Mouse (Mus musculus) brain, adult 2 months (tissue): ENCODE data around the gene Farp2.
"Not testable (repeated sequence)": the region's sequence is repeated elsewhere in the genome, so short reads cannot be mapped to it uniquely, and the experiment has no call there.

ENCODE experiments used
- DNase-seq: peaks from one replicate; pipeline ENCODE4 v3.0.0; 2011; ENCODE audit warnings: low read depth, low spot score

Gene Farp2

GRCm38 (mm10) chr1:93511585-93512350, at the start of gene Farp2:
TSS of gene Farp2 (plus strand) at chr1:93512079.
- peak; percentile 96 for DNase-seq

- no peak for DNase-seq
These were observed 46.8 kb upstream of the Farp2 start for GRCm38 (mm10) chr1:93465066-93465465.

DNA sequence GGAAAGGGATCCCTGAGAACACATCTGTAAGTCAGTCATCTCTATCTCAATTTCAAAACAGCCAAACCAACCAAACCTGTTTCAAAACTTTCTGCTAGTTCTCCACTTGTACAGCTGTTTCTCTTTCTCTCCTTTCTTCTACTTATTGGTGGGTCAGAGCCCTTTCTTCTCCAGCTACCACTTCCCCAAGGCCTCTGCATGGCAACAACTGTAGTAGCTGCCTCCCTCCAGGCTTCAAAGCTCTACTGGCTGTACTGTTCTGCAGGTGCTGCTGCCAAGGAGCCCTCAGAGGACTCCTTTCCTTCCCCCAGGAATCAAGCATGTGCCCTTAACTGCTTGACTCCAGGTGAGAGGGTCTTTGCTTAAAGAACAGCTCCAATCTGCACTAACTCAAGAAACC, 46.1 kb upstream of the Farp2 start:
- DNase-seq, result no peak

- no peak for DNase-seq
These were observed 43.3 kb upstream of the Farp2 start for GRCm38 (mm10) chr1:93468626-93469025.

- DNase-seq, result no peak
These were observed 36.2 kb upstream of the Farp2 start for GRCm38 (mm10) chr1:93475694-93476093.

- peak; percentile 99 for DNase-seq
These were observed 33.9 kb upstream of the Farp2 start for GRCm38 (mm10) chr1:93477758-93478585.

DNA sequence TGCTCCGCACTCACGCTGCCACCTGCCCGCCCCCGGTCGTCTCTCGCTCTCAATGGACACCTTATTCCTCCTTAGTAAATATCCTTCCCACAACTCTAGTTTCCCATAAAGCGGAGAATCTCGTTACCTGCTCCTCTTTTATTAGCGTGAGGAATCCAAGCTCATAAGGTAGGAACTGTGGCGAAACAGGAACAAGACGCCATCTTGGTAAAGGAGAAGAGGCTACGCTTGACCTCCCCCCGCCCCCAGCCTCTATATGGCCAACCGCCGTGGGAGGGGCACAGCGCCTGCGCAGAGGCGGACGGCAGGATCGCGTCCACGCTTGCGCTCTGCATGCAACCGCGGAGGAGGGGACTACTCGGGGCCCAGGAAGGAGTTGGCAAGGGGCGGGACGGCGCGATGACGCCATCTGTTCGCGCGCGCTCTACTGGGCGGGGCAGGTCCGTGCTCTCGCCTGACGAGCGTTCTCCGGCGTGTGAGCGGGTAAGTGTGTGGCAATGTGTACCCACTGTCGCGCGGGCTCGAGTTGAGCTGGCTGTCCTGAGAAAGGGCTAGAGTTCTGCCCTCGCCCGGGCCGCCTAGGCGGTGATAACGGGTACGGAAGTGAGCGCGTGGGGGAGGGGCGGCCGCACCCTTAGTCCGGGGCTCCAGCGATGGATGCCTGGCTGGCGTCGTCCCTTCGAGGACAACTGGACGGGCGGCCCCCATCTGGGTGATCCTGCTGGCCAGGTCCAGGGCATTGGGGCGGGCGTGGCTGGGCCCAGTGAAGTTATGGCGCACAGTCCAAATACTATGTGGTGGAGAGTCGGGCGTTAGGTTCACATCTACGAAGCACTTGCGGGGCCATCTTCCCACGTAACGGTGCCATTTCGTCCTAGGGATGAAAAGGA, 33.0 kb upstream of the Farp2 start, which contains the start of gene Hdlbp:
Gene Hdlbp, minus strand, starts transcription at position 230 of the 890 bp plus-strand sequence.
- DNase-seq, result peak; percentile 100

DNA sequence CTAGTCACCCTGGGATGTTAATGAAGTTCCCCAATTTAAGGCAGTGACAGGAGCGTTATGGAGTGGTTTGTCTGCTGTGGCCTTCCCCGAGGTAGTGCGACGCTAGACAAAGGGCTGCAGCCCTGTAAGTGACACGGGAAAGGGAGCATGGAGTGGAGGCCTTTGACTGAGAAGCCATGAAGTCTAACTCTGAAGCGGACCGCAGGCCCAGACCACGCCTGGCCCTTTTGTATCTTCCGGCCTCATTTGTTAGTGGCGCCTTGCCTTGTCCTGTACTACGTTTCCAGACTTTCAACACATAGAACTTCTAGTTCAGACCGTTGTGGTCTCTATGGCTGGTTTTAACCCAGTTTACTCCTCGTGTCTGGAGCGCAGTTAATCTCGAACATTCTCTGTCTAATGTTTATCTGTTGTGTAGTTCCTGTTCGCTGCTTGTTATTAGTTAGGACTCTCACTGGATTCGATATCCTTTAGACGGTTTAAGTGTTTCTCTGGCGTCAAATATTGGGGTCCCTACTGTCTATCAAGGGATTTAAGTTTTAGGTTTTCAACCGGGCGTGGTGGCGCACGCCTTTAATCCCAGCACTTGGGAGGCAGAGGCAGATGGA, 32.3 kb upstream of the Farp2 start:
- DNase-seq, result peak; percentile 26

DNA sequence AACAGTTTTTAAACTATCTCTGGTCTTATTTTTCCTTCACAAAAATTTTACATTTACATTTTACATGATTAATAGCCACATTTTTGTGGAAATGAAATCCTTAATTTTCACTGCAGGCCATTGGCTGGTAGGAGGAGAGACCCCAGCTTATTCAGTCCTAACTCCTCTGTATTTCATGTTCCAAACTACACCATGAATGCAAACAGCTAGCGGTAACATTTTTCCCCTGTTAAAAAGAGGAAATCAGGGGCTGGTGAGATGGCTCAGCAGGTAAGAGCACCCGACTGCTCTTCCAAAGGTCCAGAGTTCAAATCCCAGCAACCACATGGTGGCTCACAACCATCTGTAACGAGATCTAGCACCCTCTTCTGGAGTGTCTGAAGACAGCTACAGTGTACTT, 25.6 kb upstream of the Farp2 start:
- not testable (repeated sequence) for DNase-seq

DNA sequence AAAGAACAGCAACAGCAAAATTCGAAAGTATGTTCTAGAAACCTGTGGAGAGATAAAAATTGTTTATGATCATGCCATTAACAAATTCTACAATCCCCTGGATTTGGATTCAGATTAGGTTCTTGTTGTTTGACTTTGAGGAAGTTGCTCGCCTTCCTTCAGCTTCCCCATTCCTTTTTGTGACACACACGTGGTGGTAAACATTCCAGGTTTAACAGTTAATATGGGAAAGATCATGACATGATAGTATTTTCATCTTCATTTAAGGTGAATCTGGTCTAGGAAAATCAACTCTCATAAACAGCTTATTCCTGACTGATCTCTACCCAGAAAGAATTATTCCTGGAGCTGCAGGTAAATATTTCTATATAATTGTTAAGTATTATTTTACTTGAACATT, 16.6 kb upstream of the Farp2 start:
- no peak for DNase-seq

DNA sequence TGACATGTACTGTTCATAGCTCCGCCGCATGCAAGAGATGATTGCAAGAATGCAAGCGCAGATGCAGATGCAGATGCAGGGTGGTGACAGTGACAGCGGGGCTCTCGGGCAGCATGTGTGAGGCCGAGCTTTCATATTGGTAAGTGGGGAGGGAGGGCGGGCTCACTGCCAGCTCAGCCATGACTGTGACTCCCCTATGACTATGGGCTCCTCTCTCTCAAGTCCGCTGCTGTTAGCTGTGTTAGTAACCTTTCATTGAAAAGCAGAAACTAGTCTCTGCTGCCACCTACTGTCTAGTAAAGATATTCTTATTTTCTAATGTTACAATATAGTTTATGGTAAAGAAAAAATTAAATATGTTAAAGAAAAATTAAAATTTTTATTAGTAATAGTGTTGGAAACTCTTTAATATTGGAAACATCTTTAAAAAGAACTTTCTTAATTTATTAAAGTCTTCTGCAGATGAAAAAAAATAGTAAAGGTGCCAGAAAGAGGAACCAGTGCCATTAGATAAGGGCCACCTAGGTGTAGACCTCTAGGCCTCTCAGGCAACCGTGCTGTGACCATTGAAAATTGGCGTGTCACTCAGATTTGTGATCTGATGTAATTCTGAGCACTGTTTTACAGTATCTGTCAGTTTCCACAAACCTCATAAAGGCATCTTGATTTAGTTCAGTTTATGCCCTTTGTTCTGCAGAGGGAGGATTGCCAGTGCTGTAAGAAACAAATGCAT, 4.8 kb upstream of the Farp2 start:
- peak; percentile 81 for DNase-seq

DNA sequence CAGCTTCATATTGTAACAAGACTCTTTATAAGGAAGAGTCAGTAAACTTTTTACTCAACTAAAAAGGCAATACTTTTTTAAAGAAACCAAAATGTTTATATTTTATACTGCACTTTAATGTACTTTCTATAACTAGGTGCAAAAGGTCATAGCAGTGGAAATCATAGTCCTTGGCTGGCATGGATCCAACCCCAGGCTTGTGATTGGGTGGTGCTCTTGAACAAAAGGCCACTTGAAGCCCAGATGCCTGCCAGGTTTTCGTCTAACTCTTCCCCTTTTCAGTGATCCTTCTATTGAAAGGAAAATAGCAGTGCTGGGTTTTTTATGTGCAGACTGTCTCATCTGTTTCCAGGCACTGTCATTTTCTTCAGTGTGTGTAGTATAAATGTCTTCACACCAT, 3.3 kb upstream of the Farp2 start:
- DNase-seq, result not testable (repeated sequence)

DNA sequence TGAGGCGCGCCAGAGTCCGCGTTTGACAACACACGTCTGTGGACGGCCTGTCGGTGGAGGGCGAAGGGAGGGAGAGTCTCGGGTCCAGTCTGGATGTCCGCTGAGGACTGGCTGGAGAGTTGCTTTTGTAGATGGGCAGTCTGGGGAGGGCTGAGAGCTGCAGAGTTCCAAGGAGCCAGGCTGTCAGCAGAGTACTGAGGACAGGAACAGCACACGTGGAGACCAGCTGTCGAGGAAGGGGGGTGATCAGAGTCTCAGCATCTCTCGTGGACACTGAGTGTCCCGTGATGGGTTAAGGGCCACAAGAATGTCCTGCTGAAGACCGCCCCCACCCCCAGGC, 442 bp downstream of the Farp2 start:
- no peak for DNase-seq

DNA sequence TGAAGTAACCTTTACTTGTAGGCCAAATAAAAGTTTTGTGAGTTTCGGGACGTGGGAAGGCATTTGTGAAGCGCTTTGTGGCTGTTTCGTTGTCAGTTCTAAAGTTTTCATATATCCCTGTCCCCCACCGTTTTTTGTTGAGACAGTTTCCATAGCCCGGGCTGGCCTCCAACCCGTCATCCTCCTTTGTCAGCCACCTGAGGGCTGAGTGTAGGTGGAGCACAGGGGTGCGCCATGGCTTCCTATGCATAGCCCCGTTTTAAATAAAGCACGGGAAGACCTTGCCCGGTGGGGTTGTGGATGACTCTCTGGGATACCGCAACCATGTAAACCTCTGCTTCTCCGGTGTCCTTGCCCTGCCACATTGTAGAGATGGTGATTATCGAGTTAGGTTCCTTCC, 1.3 kb downstream of the Farp2 start:
- DNase-seq, result no peak

DNA sequence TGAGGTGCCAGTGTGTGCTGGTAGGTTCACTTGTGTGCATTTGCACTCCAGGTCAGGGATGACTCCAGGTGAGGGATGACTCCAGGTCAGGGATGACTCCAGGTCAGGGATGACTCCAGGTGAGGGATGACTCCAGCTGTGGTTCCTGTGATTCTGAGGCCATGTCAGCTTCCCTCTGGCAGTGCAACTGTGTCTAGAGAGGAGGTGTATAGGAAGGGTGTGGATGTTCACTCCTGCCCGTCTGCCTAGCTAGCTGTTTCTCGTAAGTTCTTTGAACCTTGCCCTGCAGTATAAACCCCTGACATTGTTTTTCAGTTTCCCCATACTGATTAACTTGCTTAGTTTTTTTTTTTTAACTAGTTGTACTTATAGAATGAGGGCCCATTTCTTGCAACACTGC, 9.6 kb downstream of the Farp2 start:
- DNase-seq, result no peak

GRCm38 (mm10) chr1:93522325-93522724, 10.4 kb downstream of the Farp2 start:
- no peak for DNase-seq

DNA sequence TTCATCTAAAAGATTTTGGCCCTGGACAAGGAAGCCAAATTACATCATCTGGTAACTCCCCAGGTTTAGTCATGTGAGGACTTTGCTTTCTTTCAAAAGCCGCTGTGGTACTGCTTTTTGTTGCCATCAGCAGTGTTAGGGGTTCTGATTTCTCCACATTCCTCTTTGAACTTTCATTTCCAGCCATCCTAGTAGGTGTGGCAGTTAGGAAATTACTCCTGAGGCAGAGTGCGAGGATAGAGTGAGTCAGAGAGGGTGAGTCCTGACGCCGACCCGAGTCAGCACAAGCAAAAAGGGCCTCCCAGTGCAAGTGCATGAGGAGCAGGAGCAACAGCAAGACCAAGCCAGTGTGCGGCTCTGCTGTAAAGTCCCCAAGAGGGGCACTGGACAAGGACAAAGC, 17.9 kb downstream of the Farp2 start:
- no peak for DNase-seq

GRCm38 (mm10) chr1:93537227-93537626, 25.3 kb downstream of the Farp2 start:
- no peak for DNase-seq

DNA sequence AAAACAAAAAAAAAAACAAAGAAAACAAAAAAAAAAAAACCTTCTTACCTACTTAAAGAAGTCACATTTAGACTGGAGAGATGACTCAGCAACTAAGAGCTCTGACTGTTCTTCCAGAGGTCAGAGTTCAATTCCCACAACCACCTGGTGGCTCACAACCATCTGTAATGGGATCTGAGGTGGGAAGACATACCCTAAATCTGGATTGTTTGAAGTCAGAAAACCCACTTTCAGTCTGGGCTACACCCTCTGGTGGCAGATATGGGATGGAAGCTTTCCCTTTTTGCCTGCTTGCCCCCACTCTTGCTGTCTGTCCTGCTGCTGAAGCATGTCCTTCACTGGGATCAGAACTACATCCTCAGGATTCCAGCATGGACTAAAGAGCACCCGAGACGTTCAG, 31.3 kb downstream of the Farp2 start:
- DNase-seq, result no peak

GRCm38 (mm10) chr1:93547286-93547685, 35.4 kb downstream of the Farp2 start:
- DNase-seq, result no peak

DNA sequence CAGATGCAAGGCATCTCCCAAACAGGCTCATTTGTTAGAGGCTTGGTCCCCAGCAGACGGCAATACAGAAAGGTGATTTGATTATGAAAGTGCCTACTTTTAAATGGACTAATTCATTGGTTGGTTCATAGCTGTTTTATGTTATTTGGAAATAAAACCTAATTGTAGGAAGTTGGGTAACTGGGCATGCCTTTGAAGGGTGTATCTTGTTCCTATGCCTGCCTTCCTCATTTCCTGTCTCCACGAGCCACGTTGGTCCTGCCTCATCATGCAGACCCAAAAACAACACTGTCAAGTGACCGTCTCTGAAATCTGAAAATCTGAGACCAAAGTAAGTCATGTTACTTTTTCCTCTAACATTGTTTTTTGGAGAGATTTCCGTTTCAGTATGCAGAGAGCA, 39.5 kb downstream of the Farp2 start:
- DNase-seq, result no peak
